Mouse (Mus musculus): ENCODE data around the gene Olfr521.
"Not testable (repeated sequence)": the region's sequence is repeated elsewhere in the genome, so short reads cannot be mapped to it uniquely, and the experiment has no call there.

Olfr521 gene

GRCm38 (mm10) chr7:99807043-99807442 lies 43.7 kb downstream of the Olfr521 start:
- not testable (repeated sequence) for DNase-seq (ENCODE audit: low spot score in 2 of 2)

GRCm38 (mm10) chr7:99810814-99811213 lies 47.5 kb downstream of the Olfr521 start:
- DNase-seq (ENCODE audit: low spot score in 2 of 2) = no peak

- no peak for DNase-seq (ENCODE audit: low spot score in 2 of 2)
These were observed 48.4 kb downstream of the Olfr521 start for GRCm38 (mm10) chr7:99811661-99812060.

GRCm38 (mm10) chr7:99813394-99813793 lies 50.1 kb downstream of the Olfr521 start:
- peak in 1 of 2 experiments; percentile 28 for DNase-seq (ENCODE audit: low spot score in 2 of 2)

GRCm38 (mm10) chr7:99818181-99818725 lies 54.9 kb downstream of the Olfr521 start:
- DNase-seq (ENCODE audit: low spot score in 2 of 2) = not testable (repeated sequence)
